In the genomic region with DNA sequence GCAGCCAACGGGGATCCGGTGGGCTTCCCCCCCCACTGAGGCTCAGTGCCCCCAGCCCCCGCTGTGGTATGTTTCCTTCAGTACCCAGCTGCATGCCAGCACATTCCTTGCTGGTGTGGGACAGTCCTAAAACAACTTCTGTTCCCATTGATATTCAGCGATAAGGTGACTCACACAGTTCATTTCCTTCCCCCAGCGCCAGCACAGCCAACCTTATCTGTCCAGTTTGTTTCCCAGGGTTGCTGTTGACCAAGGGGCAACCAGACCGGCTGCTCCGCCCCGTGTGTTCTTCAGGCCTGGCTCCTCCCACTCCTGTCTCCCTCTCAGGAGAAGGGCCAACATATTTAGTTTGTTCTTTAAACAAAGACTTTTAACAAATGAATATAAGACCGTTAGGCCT, we compare ENCODE assay signal across 9 mouse cellular contexts. TPM values are rescaled to one million over a fixed set of nuclear protein-coding genes. Genes with fewer than 3 reads are reported as not detected.
DNase-seq lines count a peak whose midpoint lies in the region; ATAC-seq and TF ChIP-seq lines count a peak whose summit lies in the region.
"Had no signal": no experiment of that assay in that cellular context is flagged by ENCODE, and none has a peak within 500 bp of the region (broad histone marks: within the 10 kb centered on the region; RNA-seq: fewer than 3 reads in every experiment).

No protein-coding gene starts in this region.

- peak; percentile 60 to 75 for TF ChIP-seq EP300 in MEL (IDR thresholded peaks at IDR 0.05; ENCODE audit: low read depth in 1 of 2, low read length in 2 of 2)
- no peak for TF ChIP-seq EP300 in liver, embryonic 14.5 days (IDR thresholded peaks at IDR 0.05; ENCODE audit: low read depth)

- no peaks in the 10 kb centered on the region for H3K79me2 ChIP-seq in MEL (ENCODE audit: control insufficient read depth, insufficient read depth, low read length, poor library complexity)

- H3K36me3 ChIP-seq in MEL (ENCODE audit: control insufficient read depth in 1 of 2, insufficient read depth in 2 of 2, low read length in 2 of 2): peaks cover 0 to 9% of the 10 kb centered on the region in 2 experiments; a peak in 2 of 4 replicates
- no peaks in the 10 kb centered on the region for H3K36me3 ChIP-seq in liver, embryonic 14.5 days (replicated peaks; ENCODE audit: control insufficient read depth, insufficient read depth, low read depth)

- H3K27me3 ChIP-seq in MEL (ENCODE audit: control insufficient read depth in 1 of 2, insufficient read depth in 2 of 2, low read length in 2 of 2): no peaks in the 10 kb centered on the region
- H3K27me3 ChIP-seq in liver, embryonic 14.5 days (ENCODE audit: control insufficient read depth, insufficient read depth, low read length): no peaks in the 10 kb centered on the region
- no peaks in the 10 kb centered on the region for H3K27me3 ChIP-seq in cerebellum, adult 2 months (ENCODE audit: control insufficient read depth, insufficient read depth, low read length)

- peak overlapping the region; percentile 50 for H3K9ac ChIP-seq in MEL (ENCODE audit: control insufficient read depth, low read depth, low read length, poor library complexity, severe bottlenecking)
- no peak overlapping the region; the same call in 1 of the 2 replicates for H3K9ac ChIP-seq in liver, embryonic 14.5 days (replicated peaks)

- ATAC-seq in liver, embryonic 14.5 days (ENCODE audit: insufficient read depth): peak; percentile 78

- no peaks in the 10 kb centered on the region for H3K9me3 ChIP-seq in MEL (replicated peaks; ENCODE audit: insufficient read depth, low read length)
- no peaks in the 10 kb centered on the region for H3K9me3 ChIP-seq in liver, embryonic 14.5 days (ENCODE audit: control insufficient read depth, low read length)

- H3K27ac ChIP-seq in MEL (ENCODE audit: control insufficient read depth, low read depth, low read length): peak overlapping the region; percentile 70
- H3K27ac ChIP-seq in liver, embryonic 14.5 days: peak overlapping the region; percentile 52
- H3K27ac ChIP-seq in cerebellum, adult 2 months (ENCODE audit: insufficient read depth, low read length): no peak overlapping the region
- H3K27ac ChIP-seq: macrophage had no signal

- peak overlapping the region; percentile 45 to 61 for H3K4me3 ChIP-seq in MEL (ENCODE audit: control insufficient read depth in 1 of 2, insufficient read depth in 1 of 2, low read depth in 2 of 2, low read length in 2 of 2)
- peak overlapping the region; percentile 13 to 25; a peak in 2 of 4 replicates for H3K4me3 ChIP-seq in liver, embryonic 14.5 days (ENCODE audit: insufficient read depth in 1 of 2, low read depth in 2 of 2, low read length in 2 of 2)
- H3K4me3 ChIP-seq in cerebellum, adult 2 months (replicated peaks; ENCODE audit: insufficient read depth, low read depth, low read length): no peak overlapping the region

- H3K4me2 ChIP-seq in liver, embryonic 14.5 days (ENCODE audit: low read depth): peak overlapping the region; percentile 60

- intact Hi-C loops in heart, postnatal 36 days (cut with DNase I): loop anchor here (5.0 kb wide), 1 partner anchor 140 kb away; a partner anchor contains a TSS
- intact Hi-C loops in left cerebral cortex, postnatal 25 days (cut with DNase I): no loop called here

- 3% methylated on average over 9 of the region's 9 CpGs for WGBS in liver, embryonic 14.5 days (ENCODE audit: insufficient replicate concordance)
- 65% methylated on average over 9 of the region's 9 CpGs for WGBS in cerebellum, adult 2 months

- DNase-seq in MEL (ENCODE audit: low read depth, low spot score): peak; percentile 76
- peak; percentile 36 for DNase-seq in c-Kit-positive CD71-negative TER-119-negative erythroid progenitor cells, embryonic 14.5 days (ENCODE audit: low read depth)
- DNase-seq in heart, postnatal 36 days: peak; percentile 55 to 60
- DNase-seq in liver, embryonic 14.5 days (ENCODE audit: low read depth in 3 of 3, low spot score in 3 of 3): peak; percentile 57 to 63 (median 61)
- DNase-seq in left cerebral cortex, postnatal 25 days (ENCODE audit: low spot score in 2 of 2): no peak
- DNase-seq in spleen, postnatal 10 days (ENCODE audit: low spot score in 2 of 2): no peak
- no peak for DNase-seq in cerebellum, adult 2 months
- DNase-seq in cerebellum, adult 9-10 months: no peak

- no peak; a peak in 1 of 4 replicates for TF ChIP-seq POLR2A in MEL (IDR thresholded peaks at IDR 0.05; ENCODE audit: control insufficient read depth in 1 of 2, insufficient read depth in 1 of 2, low read depth in 1 of 2, low read length in 2 of 2, poor library complexity in 1 of 2)
- no peak for TF ChIP-seq POLR2A in cerebellum, adult 2 months (IDR thresholded peaks at IDR 0.05; ENCODE audit: borderline replicate concordance, insufficient read depth, low read length)

- TF ChIP-seq CTCF in MEL (IDR thresholded peaks at IDR 0.05 in 2 of 3, conservative IDR thresholded peaks at IDR 0.05 in 1 of 3; ENCODE audit: control insufficient read depth in 1 of 3, insufficient read depth in 1 of 3, low read depth in 2 of 3, low read length in 3 of 3, poor library complexity in 1 of 3, severe bottlenecking in 1 of 3): no peak
- TF ChIP-seq CTCF in liver, embryonic 14.5 days (IDR thresholded peaks at IDR 0.05; ENCODE audit: low read depth): no peak
- no peak for TF ChIP-seq CTCF in cerebellum, adult 2 months (IDR thresholded peaks at IDR 0.05; ENCODE audit: borderline replicate concordance, insufficient read depth, low read depth, low read length)

- TF ChIP-seq RAD21 in MEL (IDR thresholded peaks at IDR 0.05; ENCODE audit: low read depth, low read length): no peak

- H3K4me1 ChIP-seq in MEL (ENCODE audit: control insufficient read depth in 1 of 2, insufficient read depth in 2 of 2, low read length in 2 of 2): peaks cover 5 to 15% of the 10 kb centered on the region in 2 experiments
- H3K4me1 ChIP-seq in liver, embryonic 14.5 days (replicated peaks; ENCODE audit: control insufficient read depth in 2 of 2, insufficient read depth in 2 of 2, low read length in 1 of 2): peaks cover 14 to 45% of the 10 kb centered on the region in 2 experiments
- peaks cover 6% of the 10 kb centered on the region; the same call in 1 of the 2 replicates for H3K4me1 ChIP-seq in cerebellum, adult 2 months (ENCODE audit: control insufficient read depth, insufficient read depth, low read length)

TF ChIP-seq in MEL, 35 proteins besides CTCF, POLR2A, EP300 and RAD21:
- TF ChIP-seq MXI1 (IDR thresholded peaks at IDR 0.05; ENCODE audit: low read depth, low read length) (peak; percentile 44), RCOR1 (IDR thresholded peaks at IDR 0.05; ENCODE audit: low read depth, low read length) (0 out of 2 replicates have a peak, but pooled peaks have one; percentile 53), NELFE (IDR thresholded peaks at IDR 0.05; ENCODE audit: low read depth, low read length) (peak; percentile 7; the same call in 1 of the 2 replicates), POLR2AphosphoS2 (IDR thresholded peaks at IDR 0.05; ENCODE audit: low read length) (no peak), MAZ (IDR thresholded peaks at IDR 0.05; ENCODE audit: low read depth, low read length) (0 out of 2 replicates have a peak, but pooled peaks have one; percentile 44), CHD1 (IDR thresholded peaks at IDR 0.05; ENCODE audit: low read depth, low read length) (no peak), SIN3A (IDR thresholded peaks at IDR 0.05; ENCODE audit: low read length) (peak; percentile 25), USF1 (IDR thresholded peaks at IDR 0.05; ENCODE audit: low read depth, low read length) (0 out of 2 replicates have a peak, but pooled peaks have one; percentile 17), MYC (IDR thresholded peaks at IDR 0.05; ENCODE audit: low read depth, low read length) (0 out of 2 replicates have a peak, but pooled peaks have one; percentile 18), ETS1 (IDR thresholded peaks at IDR 0.05; ENCODE audit: low read depth, low read length) (peak; percentile 60), ELF1 (IDR thresholded peaks at IDR 0.05; ENCODE audit: low read depth, low read length) (no peak), MYB (IDR thresholded peaks at IDR 0.05; ENCODE audit: low read depth, low read length) (0 out of 2 replicates have a peak, but pooled peaks have one; percentile 16), JUND (IDR thresholded peaks at IDR 0.05; ENCODE audit: low read depth, low read length) (peak; percentile 56; the same call in 1 of the 2 replicates), TAL1 (IDR thresholded peaks at IDR 0.05; ENCODE audit: low read length) (peak; percentile 31), TCF12 (IDR thresholded peaks at IDR 0.05; ENCODE audit: low read depth, low read length) (peak; percentile 56), GATA1 (IDR thresholded peaks at IDR 0.05; ENCODE audit: low read depth, low read length) (peak; percentile 70), MAX (IDR thresholded peaks at IDR 0.05; ENCODE audit: low read length) (peak; percentile 35; the same call in 1 of the 2 replicates), E2F4 (IDR thresholded peaks at IDR 0.05; ENCODE audit: borderline replicate concordance, low read depth, low read length) (no peak)

RNA-seq across cellular contexts. Expression of a gene that starts 54.7 kb away (rescaled TPM):
- 117 and 146 TPM in 2 replicates for total RNA-seq in MEL (2012; rRNA removed)
- 100 to 1,000 TPM in 1 of 2 experiments, not detected in 1; 140 TPM for polyA plus RNA-seq in MEL (2012; ENCODE audit: insufficient read depth in 1 of 2, insufficient read length in 2 of 2, low read depth in 1 of 2, low replicate concordance in 2 of 2, missing spikeins in 1 of 2)
- 100 to 1,000 TPM; 101 to 110 TPM for total RNA-seq in heart, postnatal 36 days (2021)
- polyA plus RNA-seq in liver, embryonic 14.5 days (2012; rRNA removed): 20.5 and 24.8 TPM in 2 replicates
- polyA plus RNA-seq in liver, embryonic 14.5 days (2014; fragmentation: Nextera tagmentation; extraction: Ambion mirVana): 27.7 and 32.2 TPM in 2 replicates
- total RNA-seq in left cerebral cortex, postnatal 25 days (2021): 100 to 1,000 TPM in 1 of 2 experiments, 10 to 100 TPM in 1; 96.3 to 104 TPM
- 115 and 131 TPM in 2 replicates for polyA plus RNA-seq in cerebellum, adult 2 months (2012; rRNA removed)

Comparison
In these comparisons a context has a peak if more than half of its experiments do, and no peak if none do; other contexts are left out.
1. DNase-seq: peak in MEL (single experiment), c-Kit-positive CD71-negative TER-119-negative erythroid progenitor cells, embryonic 14.5 days (single experiment), heart, postnatal 36 days (2 of 2) and liver, embryonic 14.5 days (3 of 3); none in left cerebral cortex, postnatal 25 days (0 of 2), spleen, postnatal 10 days (0 of 2), cerebellum, adult 2 months (0 of 2) and cerebellum, adult 9-10 months (single experiment).